Mouse (Mus musculus): ENCODE results near the gene Kcnip2. TPM values are rescaled to one million over a fixed set of nuclear protein-coding genes. Genes with fewer than 3 reads are reported as not detected.

Gene Kcnip2
- polyA plus RNA-seq, 1 experiment from 2014 or later = 14.6 TPM

- no peak overlapping the region for H3K9ac ChIP-seq (replicated peaks; ENCODE audit: low read depth, low read length)
- no peak overlapping the region for H3K4me3 ChIP-seq (replicated peaks; ENCODE audit: low read length)
- no peaks in the 10 kb centered on the region for H3K36me3 ChIP-seq (ENCODE audit: control insufficient read depth, insufficient read depth)
- H3K27ac ChIP-seq (ENCODE audit: low read length) = no peak overlapping the region
- no peaks in the 10 kb centered on the region for H3K9me3 ChIP-seq (ENCODE audit: control insufficient read depth, low read length)
- no peaks in the 10 kb centered on the region for H3K27me3 ChIP-seq (replicated peaks; ENCODE audit: control insufficient read depth, insufficient read depth, low read length)
- ATAC-seq = no peak
- H3K4me1 ChIP-seq (replicated peaks; ENCODE audit: control insufficient read depth, insufficient read depth, low read length) = peaks cover 2% of the 10 kb centered on the region; the same call in 1 of the 2 replicates
- WGBS = 73% methylated on average over 4 of the region's 4 CpGs
- no peak overlapping the region for H3K4me2 ChIP-seq (ENCODE audit: low read length)
Observed at GRCm38 (mm10) chr19:45802702-45803101, 13.2 kb downstream of the Kcnip2 start.

GRCm38 (mm10) chr19:45796879-45797278, 19.0 kb downstream of the Kcnip2 start:
- H3K27ac ChIP-seq (ENCODE audit: low read length) = no peak overlapping the region
- H3K9ac ChIP-seq (replicated peaks; ENCODE audit: low read depth, low read length) = no peak overlapping the region
- no peak overlapping the region for H3K4me3 ChIP-seq (replicated peaks; ENCODE audit: low read length)
- H3K36me3 ChIP-seq (ENCODE audit: control insufficient read depth, insufficient read depth) = no peaks in the 10 kb centered on the region
- 74% methylated on average over 15 of the region's 15 CpGs for WGBS
- no peaks in the 10 kb centered on the region for H3K9me3 ChIP-seq (ENCODE audit: control insufficient read depth, low read length)
- no peak for ATAC-seq
- no peak overlapping the region for H3K4me2 ChIP-seq (ENCODE audit: low read length)
- H3K4me1 ChIP-seq (replicated peaks; ENCODE audit: control insufficient read depth, insufficient read depth, low read length) = peaks cover 4% of the 10 kb centered on the region; the same call in 1 of the 2 replicates
- no peaks in the 10 kb centered on the region for H3K27me3 ChIP-seq (replicated peaks; ENCODE audit: control insufficient read depth, insufficient read depth, low read length)

DNA sequence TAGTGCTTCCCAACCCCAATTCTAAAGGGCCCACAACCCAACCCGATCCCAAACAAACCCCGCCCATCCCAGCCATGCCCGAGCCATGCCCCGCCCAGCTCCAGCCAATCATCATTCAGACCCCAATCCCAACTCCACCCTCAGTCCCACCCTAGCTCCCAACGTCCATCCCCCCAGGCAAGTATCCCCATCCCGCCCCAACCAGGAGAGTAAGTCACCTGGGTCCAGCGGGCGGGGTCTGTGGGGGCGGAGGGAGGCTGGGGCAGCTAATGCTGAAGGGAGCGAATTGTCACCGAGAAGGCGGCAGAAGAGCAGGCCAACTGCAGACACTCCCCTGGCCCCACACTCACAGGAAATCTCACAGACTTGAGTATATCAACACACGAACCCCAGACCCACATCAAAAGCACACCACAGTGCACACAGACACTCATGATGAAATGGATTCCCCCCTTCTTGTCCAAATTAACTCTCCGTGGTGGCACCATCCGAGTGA, 19.8 kb downstream of the Kcnip2 start:
- Histone ChIP-seq H3K4me1 (replicated peaks; ENCODE audit: control insufficient read depth, insufficient read depth, low read length) (peaks cover 4% of the 10 kb centered on the region; the same call in 1 of the 2 replicates), H3K36me3 (ENCODE audit: control insufficient read depth, insufficient read depth) (no peaks in the 10 kb centered on the region), H3K27ac (ENCODE audit: low read length) (no peak overlapping the region), H3K27me3 (replicated peaks; ENCODE audit: control insufficient read depth, insufficient read depth, low read length) (no peaks in the 10 kb centered on the region), H3K9ac (replicated peaks; ENCODE audit: low read depth, low read length) (no peak overlapping the region), H3K4me2 (ENCODE audit: low read length) (peak overlapping the region; percentile 37), H3K9me3 (ENCODE audit: control insufficient read depth, low read length) (no peaks in the 10 kb centered on the region), H3K4me3 (replicated peaks; ENCODE audit: low read length) (no peak overlapping the region)
- 9% methylated on average over 15 of the region's 15 CpGs for WGBS
- ATAC-seq = no peak

DNA sequence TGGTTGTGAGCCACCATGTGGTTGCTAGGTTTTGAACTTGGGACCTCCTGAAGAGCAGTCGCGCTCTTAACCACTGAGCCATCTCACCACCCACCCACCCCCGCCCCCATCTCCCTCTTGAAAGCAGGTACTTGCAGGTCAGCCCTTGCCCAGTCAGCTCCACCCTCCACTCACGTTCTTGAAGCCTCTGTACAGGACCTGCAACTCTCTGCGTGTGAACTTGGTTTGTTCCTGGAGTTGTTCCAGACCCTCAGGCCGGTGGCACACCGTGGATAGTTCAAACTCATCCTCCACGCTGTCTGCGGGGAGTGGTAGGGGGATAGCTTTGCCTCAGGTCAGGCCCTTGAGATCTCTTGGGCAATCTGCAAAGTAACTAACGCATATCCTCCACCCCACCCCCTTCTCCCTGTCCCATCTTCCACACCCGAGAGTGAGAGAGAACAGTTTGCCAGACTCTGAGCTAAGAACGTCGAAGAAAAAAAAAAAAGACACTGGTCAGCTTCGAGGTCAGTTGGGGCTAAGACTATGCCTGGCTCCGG, 20.4 kb downstream of the Kcnip2 start:
- Histone ChIP-seq H3K4me3 (replicated peaks; ENCODE audit: low read length) (no peak overlapping the region), H3K36me3 (ENCODE audit: control insufficient read depth, insufficient read depth) (no peaks in the 10 kb centered on the region), H3K4me1 (replicated peaks; ENCODE audit: control insufficient read depth, insufficient read depth, low read length) (peaks cover 4% of the 10 kb centered on the region; the same call in 1 of the 2 replicates), H3K9ac (replicated peaks; ENCODE audit: low read depth, low read length) (no peak overlapping the region), H3K4me2 (ENCODE audit: low read length) (no peak overlapping the region), H3K9me3 (ENCODE audit: control insufficient read depth, low read length) (no peaks in the 10 kb centered on the region), H3K27me3 (replicated peaks; ENCODE audit: control insufficient read depth, insufficient read depth, low read length) (no peaks in the 10 kb centered on the region), H3K27ac (ENCODE audit: low read length) (no peak overlapping the region)
- WGBS = 40% methylated on average over 15 of the region's 15 CpGs
- no peak for ATAC-seq

DNA sequence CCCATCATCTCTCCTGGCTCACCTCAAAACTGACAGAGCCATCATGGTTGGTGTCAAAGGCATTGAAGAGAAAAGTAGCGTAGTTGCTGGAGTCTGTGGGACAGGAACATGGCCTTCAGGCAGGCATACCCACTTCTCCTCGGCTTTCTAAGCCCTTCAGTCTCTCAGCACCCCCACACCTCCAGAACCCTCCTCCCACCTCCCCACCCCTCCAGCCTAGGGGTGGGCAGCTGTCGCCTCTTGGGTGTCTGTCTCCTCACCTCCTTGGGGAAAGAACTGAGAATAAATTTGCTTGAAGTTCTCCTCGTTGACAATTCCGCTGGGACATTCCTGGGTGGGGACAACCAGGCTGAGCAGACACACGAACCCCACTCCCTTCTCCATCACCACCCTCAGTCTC, 21.1 kb downstream of the Kcnip2 start:
- no peaks in the 10 kb centered on the region for H3K36me3 ChIP-seq (ENCODE audit: control insufficient read depth, insufficient read depth)
- ATAC-seq = no peak
- H3K9ac ChIP-seq (replicated peaks; ENCODE audit: low read depth, low read length) = no peak overlapping the region
- peaks cover 4% of the 10 kb centered on the region; the same call in 1 of the 2 replicates for H3K4me1 ChIP-seq (replicated peaks; ENCODE audit: control insufficient read depth, insufficient read depth, low read length)
- no peaks in the 10 kb centered on the region for H3K9me3 ChIP-seq (ENCODE audit: control insufficient read depth, low read length)
- H3K27ac ChIP-seq (ENCODE audit: low read length) = no peak overlapping the region
- H3K4me2 ChIP-seq (ENCODE audit: low read length) = no peak overlapping the region
- 88% methylated on average over 6 of the region's 6 CpGs for WGBS
- H3K4me3 ChIP-seq (replicated peaks; ENCODE audit: low read length) = no peak overlapping the region
- H3K27me3 ChIP-seq (replicated peaks; ENCODE audit: control insufficient read depth, insufficient read depth, low read length) = no peaks in the 10 kb centered on the region

GRCm38 (mm10) chr19:45792404-45792803, 23.5 kb downstream of the Kcnip2 start:
- no peaks in the 10 kb centered on the region for H3K9me3 ChIP-seq (ENCODE audit: control insufficient read depth, low read length)
- H3K4me2 ChIP-seq (ENCODE audit: low read length) = no peak overlapping the region
- no peaks in the 10 kb centered on the region for H3K36me3 ChIP-seq (ENCODE audit: control insufficient read depth, insufficient read depth)
- H3K27ac ChIP-seq (ENCODE audit: low read length) = no peak overlapping the region
- no peak for ATAC-seq
- 92% methylated on average over 6 of the region's 6 CpGs for WGBS
- peaks cover 4% of the 10 kb centered on the region; the same call in 1 of the 2 replicates for H3K4me1 ChIP-seq (replicated peaks; ENCODE audit: control insufficient read depth, insufficient read depth, low read length)
- no peak overlapping the region for H3K4me3 ChIP-seq (replicated peaks; ENCODE audit: low read length)
- H3K27me3 ChIP-seq (replicated peaks; ENCODE audit: control insufficient read depth, insufficient read depth, low read length) = no peaks in the 10 kb centered on the region
- H3K9ac ChIP-seq (replicated peaks; ENCODE audit: low read depth, low read length) = no peak overlapping the region

DNA sequence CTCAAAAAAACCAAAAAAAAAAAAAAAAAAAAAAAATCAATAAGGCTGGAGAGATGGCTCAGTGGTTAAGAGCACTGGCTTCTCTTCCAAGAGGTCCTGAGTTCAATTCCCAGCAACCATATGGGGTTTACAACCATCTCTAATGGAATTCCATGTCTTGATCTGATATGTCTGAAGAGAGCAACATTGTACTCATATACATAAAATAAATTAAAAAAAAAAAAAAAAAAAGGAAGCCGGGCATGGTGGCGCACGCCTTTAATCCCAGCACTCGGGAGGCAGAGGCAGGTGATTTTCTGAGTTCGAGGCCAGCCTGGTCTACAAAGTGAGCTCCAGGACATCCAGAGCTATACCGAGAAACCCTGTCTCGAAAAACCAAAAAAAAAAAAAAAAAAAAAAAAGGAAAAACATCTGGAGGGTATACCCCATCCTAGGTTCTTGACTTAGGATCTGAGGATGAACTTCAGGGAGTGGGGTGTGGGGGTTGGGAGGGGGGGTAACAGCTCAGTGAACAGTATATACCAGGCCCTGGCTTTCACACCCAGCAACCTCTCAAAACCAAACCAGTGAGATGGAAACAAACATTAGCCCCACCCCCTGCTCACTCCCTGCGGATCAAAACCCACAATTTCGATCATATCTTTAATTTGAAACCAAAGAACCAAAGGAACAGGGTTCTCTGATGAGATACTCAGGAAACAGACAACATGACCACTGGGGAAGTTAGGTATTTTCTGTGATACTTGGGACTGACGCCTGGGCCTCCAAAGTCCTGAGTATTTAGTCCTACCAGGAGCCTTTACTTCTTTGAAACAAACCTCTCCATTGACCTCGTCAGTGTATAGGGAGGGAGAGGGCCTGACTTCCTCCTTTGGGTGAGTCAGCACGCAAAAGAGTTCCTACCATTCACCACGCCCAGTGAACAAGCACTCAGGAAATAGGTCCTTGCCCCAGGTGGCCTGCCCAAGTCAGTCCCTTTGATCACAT, 25.7 kb downstream of the Kcnip2 start:
- Histone ChIP-seq H3K36me3 (ENCODE audit: control insufficient read depth, insufficient read depth) (no peaks in the 10 kb centered on the region), H3K4me3 (replicated peaks; ENCODE audit: low read length) (no peak overlapping the region), H3K9me3 (ENCODE audit: control insufficient read depth, low read length) (no peaks in the 10 kb centered on the region), H3K27me3 (replicated peaks; ENCODE audit: control insufficient read depth, insufficient read depth, low read length) (no peaks in the 10 kb centered on the region), H3K4me1 (replicated peaks; ENCODE audit: control insufficient read depth, insufficient read depth, low read length) (no peaks in the 10 kb centered on the region), H3K9ac (replicated peaks; ENCODE audit: low read depth, low read length) (no peak overlapping the region), H3K27ac (ENCODE audit: low read length) (no peak overlapping the region), H3K4me2 (ENCODE audit: low read length) (no peak overlapping the region)
- ATAC-seq = no peak
- 83% methylated on average over 12 of the region's 13 CpGs for WGBS

DNA sequence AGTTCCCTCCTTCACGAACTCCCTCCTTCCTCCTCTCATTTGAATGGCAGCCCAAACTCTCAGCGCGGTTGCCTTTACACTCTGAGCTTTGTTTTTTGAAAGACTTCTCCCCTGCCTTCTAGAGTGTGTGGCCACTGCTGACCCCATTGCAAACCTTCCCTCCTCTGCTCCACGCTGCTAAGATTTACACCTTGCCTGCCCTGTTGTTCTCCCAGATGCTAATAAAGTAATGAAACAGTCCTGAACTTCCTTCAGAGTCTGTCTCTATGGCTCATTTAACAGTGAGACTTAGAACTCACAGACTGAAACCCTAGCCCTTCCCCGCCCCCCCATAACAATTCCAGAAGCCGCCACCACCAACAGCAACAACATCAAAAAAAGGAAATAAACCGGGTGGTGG, 26.5 kb downstream of the Kcnip2 start:
- Histone ChIP-seq H3K4me2 (ENCODE audit: low read length) (no peak overlapping the region), H3K4me1 (replicated peaks; ENCODE audit: control insufficient read depth, insufficient read depth, low read length) (no peaks in the 10 kb centered on the region), H3K9me3 (ENCODE audit: control insufficient read depth, low read length) (no peaks in the 10 kb centered on the region), H3K27me3 (replicated peaks; ENCODE audit: control insufficient read depth, insufficient read depth, low read length) (no peaks in the 10 kb centered on the region), H3K9ac (replicated peaks; ENCODE audit: low read depth, low read length) (no peak overlapping the region), H3K36me3 (ENCODE audit: control insufficient read depth, insufficient read depth) (no peaks in the 10 kb centered on the region), H3K4me3 (replicated peaks; ENCODE audit: low read length) (no peak overlapping the region), H3K27ac (ENCODE audit: low read length) (no peak overlapping the region)
- WGBS = 73% methylated on average over 7 of the region's 7 CpGs
- ATAC-seq = no peak

GRCm38 (mm10) chr19:45788337-45788736, 27.5 kb downstream of the Kcnip2 start:
- Histone ChIP-seq H3K27ac (ENCODE audit: low read length) (no peak overlapping the region), H3K4me3 (replicated peaks; ENCODE audit: low read length) (no peak overlapping the region), H3K9ac (replicated peaks; ENCODE audit: low read depth, low read length) (no peak overlapping the region), H3K27me3 (replicated peaks; ENCODE audit: control insufficient read depth, insufficient read depth, low read length) (no peaks in the 10 kb centered on the region), H3K4me1 (replicated peaks; ENCODE audit: control insufficient read depth, insufficient read depth, low read length) (peaks cover 6% of the 10 kb centered on the region; the same call in 1 of the 2 replicates), H3K36me3 (ENCODE audit: control insufficient read depth, insufficient read depth) (no peaks in the 10 kb centered on the region), H3K4me2 (ENCODE audit: low read length) (no peak overlapping the region), H3K9me3 (ENCODE audit: control insufficient read depth, low read length) (no peaks in the 10 kb centered on the region)
- WGBS = 84% methylated on average over 4 of the region's 4 CpGs
- ATAC-seq = no peak

Data from forebrain, embryonic 16.5 days (tissue).